Mouse (Mus musculus): ENCODE measurements around the gene Slc7a7.

GRCm38 (mm10) chr14:54370595-54370994 is 47.0 kb downstream of the Slc7a7 start:
- no peak for TF ChIP-seq CTCF (IDR thresholded peaks at IDR 0.05; ENCODE audit: control insufficient read depth, insufficient read depth, insufficient read length)
- no peak for TF ChIP-seq USF1 (IDR thresholded peaks at IDR 0.05; ENCODE audit: low read depth)
- no peak for TF ChIP-seq MAX (IDR thresholded peaks at IDR 0.05)
